ENCODE assay signal across 19 mouse cellular contexts in genomic region chrX:18258238-18258809, GRCm38 (mm10).
A peak's percentile ranks its signal among the peaks of the same experiment; 100 is the strongest.
DNase-seq lines count a peak whose midpoint lies in the region; ATAC-seq and TF ChIP-seq lines count a peak whose summit lies in the region.
"Had no signal": no experiment of that assay in that cellular context is flagged by ENCODE, and none has a peak within 500 bp of the region (broad histone marks: within the 10 kb centered on the region; RNA-seq: fewer than 3 reads in every experiment).

No protein-coding gene starts in this region.

- H3K79me2 ChIP-seq in heart, adult 2 months (replicated peaks; ENCODE audit: control insufficient read depth, insufficient read depth, low read length): no peaks in the 10 kb centered on the region

- no peak for DNase-seq in hindbrain, embryonic 11.5 days (ENCODE audit: low spot score)
- DNase-seq in R1 (ENCODE audit: low read depth, low spot score): peak; percentile 9
- DNase-seq in cerebellum, postnatal 10 days: peak; percentile 81
- DNase-seq in kidney, postnatal 14 days: no peak
- DNase-seq in heart, adult 2 months: no peak
- DNase-seq: adrenal gland, postnatal 36 days; heart, adult 18-20 months; kidney, adult 2 months; kidney, postnatal 25 days; layer of hippocampus, adult 9-11 months; liver, postnatal 0 days; lung, postnatal 14 days; thymus, adult 18-20 months had no signal

- 88% methylated on average over 8 of the region's 8 CpGs for WGBS in hindbrain, embryonic 13.5 days
- 91% methylated on average over 8 of the region's 8 CpGs for WGBS in hindbrain, embryonic 11.5 days
- 91% methylated on average over 8 of the region's 8 CpGs for WGBS in heart, adult 2 months

- H3K4me2 ChIP-seq in hindbrain, embryonic 13.5 days: no peak overlapping the region
- no peak overlapping the region for H3K4me2 ChIP-seq in hindbrain, embryonic 11.5 days (replicated peaks; ENCODE audit: low read depth, low read length)
- H3K4me2 ChIP-seq: hindbrain, embryonic 15.5 days; limb, embryonic 15.5 days had no signal

- H3K4me3 ChIP-seq in hindbrain, embryonic 13.5 days: no peak overlapping the region
- H3K4me3 ChIP-seq in hindbrain, embryonic 11.5 days (ENCODE audit: low read depth, low read length): no peak overlapping the region
- no peak overlapping the region for H3K4me3 ChIP-seq in heart, adult 2 months
- H3K4me3 ChIP-seq: hindbrain, embryonic 15.5 days; limb, embryonic 15.5 days; megakaryocyte, embryonic 14.5 days had no signal

- H3K9ac ChIP-seq in hindbrain, embryonic 13.5 days: no peak overlapping the region
- H3K9ac ChIP-seq in hindbrain, embryonic 11.5 days (ENCODE audit: low read depth, low read length): no peak overlapping the region
- no peak overlapping the region for H3K9ac ChIP-seq in heart, adult 2 months (ENCODE audit: low read depth, low read length)
- H3K9ac ChIP-seq: hindbrain, embryonic 15.5 days; limb, embryonic 15.5 days; liver, postnatal 0 days had no signal

- H3K4me1 ChIP-seq in hindbrain, embryonic 13.5 days (replicated peaks): no peaks in the 10 kb centered on the region
- H3K4me1 ChIP-seq in hindbrain, embryonic 11.5 days (replicated peaks; ENCODE audit: control insufficient read depth, insufficient read depth, low read length): no peaks in the 10 kb centered on the region
- no peaks in the 10 kb centered on the region for H3K4me1 ChIP-seq in heart, adult 2 months (ENCODE audit: control insufficient read depth, insufficient read depth, low read length)
- H3K4me1 ChIP-seq: hindbrain, embryonic 15.5 days; limb, embryonic 15.5 days had no signal

- no peak for ATAC-seq in hindbrain, embryonic 13.5 days (ENCODE audit: low FRiP score)
- no peak for ATAC-seq in hindbrain, embryonic 11.5 days (ENCODE audit: low FRiP score)
- ATAC-seq in cerebellum, adult (ENCODE audit: insufficient number of reproducible peaks, low FRiP score, low TSS enrichment): peak; percentile 93
- ATAC-seq: activated CD4-positive, CD25-positive, alpha-beta regulatory T cell, adult 4 months; liver, postnatal 0 days had no signal

- no peaks in the 10 kb centered on the region for H3K9me3 ChIP-seq in hindbrain, embryonic 13.5 days
- H3K9me3 ChIP-seq in hindbrain, embryonic 11.5 days (ENCODE audit: control insufficient read depth, low read length): no peaks in the 10 kb centered on the region
- H3K9me3 ChIP-seq: hindbrain, embryonic 15.5 days; limb, embryonic 15.5 days; megakaryocyte, embryonic 14.5 days had no signal

- H3K27me3 ChIP-seq in hindbrain, embryonic 13.5 days: no peaks in the 10 kb centered on the region
- H3K27me3 ChIP-seq in hindbrain, embryonic 11.5 days (ENCODE audit: control insufficient read depth, insufficient read depth, low read length): no peaks in the 10 kb centered on the region
- H3K27me3 ChIP-seq in heart, adult 2 months (ENCODE audit: control insufficient read depth, insufficient read depth, low read length): no peaks in the 10 kb centered on the region
- H3K27me3 ChIP-seq: hindbrain, embryonic 15.5 days; limb, embryonic 15.5 days; megakaryocyte, embryonic 14.5 days had no signal

- H3K36me3 ChIP-seq in hindbrain, embryonic 13.5 days: peaks cover 18% of the 10 kb centered on the region
- H3K36me3 ChIP-seq in hindbrain, embryonic 11.5 days (ENCODE audit: control insufficient read depth, insufficient read depth, low read length): no peaks in the 10 kb centered on the region
- H3K36me3 ChIP-seq in heart, adult 2 months (ENCODE audit: control insufficient read depth, insufficient read depth, low read length): no peaks in the 10 kb centered on the region

- no peak for TF ChIP-seq EP300 in heart, adult 2 months (IDR thresholded peaks at IDR 0.05; ENCODE audit: insufficient read depth, low read depth, low read length)

- peak overlapping the region; percentile 8; the same call in 1 of the 2 replicates for H3K27ac ChIP-seq in hindbrain, embryonic 13.5 days
- H3K27ac ChIP-seq in hindbrain, embryonic 11.5 days (ENCODE audit: low read depth, low read length): no peak overlapping the region
- H3K27ac ChIP-seq in heart, adult 2 months: no peak overlapping the region
- H3K27ac ChIP-seq: hindbrain, embryonic 15.5 days; limb, embryonic 15.5 days had no signal

- TF ChIP-seq CTCF in heart, adult 2 months (IDR thresholded peaks at IDR 0.05): no peak

- intact Hi-C loops in heart, adult 2 months (cut with DNase I): no loop called here

- TF ChIP-seq POLR2A in heart, adult 2 months (IDR thresholded peaks at IDR 0.05; ENCODE audit: insufficient read depth, low read depth, low read length): no peak

Comparison
In these comparisons a context has a peak if more than half of its experiments do, and no peak if none do; other contexts are left out.
1. DNase-seq: peak in R1 (single experiment) and cerebellum, postnatal 10 days (2 of 2); none in hindbrain, embryonic 11.5 days (single experiment), kidney, postnatal 14 days (single experiment) and heart, adult 2 months (0 of 2).